Mouse (Mus musculus) cerebral cortex, adult 2 months (tissue): ENCODE measurements around the gene Erg28.

Experiments used
- WGBS: fragments of 180-500 bp; shearing (Covaris S2); methylation state at CpG from one replicate; pipeline ENCODE4 v1.1.7; 2018; 5-methylcytosine and 5-hydroxymethylcytosine counted together

The Erg28 gene

DNA sequence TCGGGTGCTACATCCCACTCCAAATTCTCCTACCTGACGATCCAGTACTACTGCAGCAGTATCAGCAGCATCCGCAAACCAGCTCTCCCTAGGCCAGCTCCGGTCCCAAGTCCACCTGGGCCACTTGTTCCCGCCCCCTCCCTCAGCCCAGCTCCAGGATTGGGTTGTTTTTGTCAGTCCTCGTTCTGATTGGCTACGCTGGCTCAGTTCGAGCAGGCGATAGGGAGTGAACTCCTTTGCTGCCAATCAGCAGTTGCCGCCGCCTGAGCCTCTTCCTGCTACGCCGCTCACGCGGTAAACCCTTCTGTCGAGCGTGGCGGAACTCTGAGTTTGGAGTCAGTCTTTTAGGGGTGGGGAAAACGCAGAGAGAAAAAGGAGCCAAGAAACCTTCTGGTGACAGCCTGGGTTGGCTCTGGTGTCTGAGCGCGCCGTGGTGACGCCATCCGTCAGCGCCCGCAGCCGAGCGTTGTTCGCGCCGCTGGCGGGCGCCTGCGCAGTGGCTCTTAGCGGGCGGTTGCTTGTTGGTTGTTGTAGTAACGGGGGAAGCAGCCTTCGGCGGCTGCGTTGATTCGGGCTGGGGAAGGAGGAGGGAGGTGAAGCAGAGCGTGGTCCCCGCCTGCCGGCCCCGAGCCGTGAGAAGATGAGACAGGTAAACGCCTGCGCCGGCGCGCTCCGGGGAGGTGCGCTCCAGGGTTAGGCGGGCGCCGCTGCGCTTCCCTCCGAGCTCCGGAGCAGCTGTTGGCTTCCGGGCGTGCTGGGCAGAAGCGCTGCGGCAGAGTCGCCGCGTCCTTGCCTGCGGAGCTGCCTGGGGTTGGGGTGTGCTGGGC is at the start of gene Erg28, which contains the start of gene Ttll5:
Gene Erg28, minus strand, starts transcription at position 113 of the 827 bp plus-strand sequence.
Gene Ttll5, plus strand, starts transcription at position 222 of the 827 bp plus-strand sequence.
- WGBS = under 1% methylated on average over 67 of the region's 67 CpGs

DNA sequence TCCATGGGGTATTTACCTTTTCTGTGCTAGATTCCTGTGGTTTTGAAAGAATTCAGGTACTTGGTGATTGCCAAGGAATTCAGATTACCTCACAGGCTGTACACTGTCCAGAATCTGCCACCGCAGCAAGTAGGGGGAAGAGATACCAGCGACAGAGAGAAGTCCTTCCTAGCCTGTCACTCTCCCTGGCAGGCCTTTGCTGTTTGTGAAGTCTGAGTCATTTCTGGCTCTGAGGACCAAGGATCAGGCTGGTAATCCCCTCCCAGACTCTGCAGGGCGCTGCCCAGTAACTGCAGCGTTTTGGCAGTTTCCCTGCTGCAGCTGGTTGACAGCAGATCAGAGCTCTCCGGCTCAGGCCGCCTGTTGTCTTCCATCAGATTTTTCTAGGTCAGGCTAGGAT is 45.1 kb upstream of the Erg28 start:
- WGBS = 51% methylated on average over 6 of the region's 6 CpGs

DNA sequence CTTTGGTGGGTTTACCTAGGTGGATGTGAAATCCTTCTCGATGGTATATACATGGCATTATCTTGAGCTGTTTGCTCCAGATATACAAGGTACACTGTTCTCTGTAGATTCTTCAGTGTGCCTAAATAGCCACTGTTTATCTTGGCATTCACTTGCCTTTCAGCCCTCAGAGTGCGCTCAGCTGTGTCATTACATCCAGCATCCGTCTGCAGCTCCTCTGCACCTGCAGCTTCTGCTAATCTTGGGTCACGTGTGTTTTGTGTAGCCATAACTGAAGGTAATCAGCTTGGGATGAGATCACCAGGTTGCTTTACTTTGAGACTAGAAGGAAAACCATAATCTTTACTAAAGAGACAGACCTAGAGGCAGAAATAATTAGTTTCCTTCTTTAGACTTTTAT is 42.3 kb upstream of the Erg28 start:
- WGBS = 76% methylated on average over 4 of the region's 4 CpGs

DNA sequence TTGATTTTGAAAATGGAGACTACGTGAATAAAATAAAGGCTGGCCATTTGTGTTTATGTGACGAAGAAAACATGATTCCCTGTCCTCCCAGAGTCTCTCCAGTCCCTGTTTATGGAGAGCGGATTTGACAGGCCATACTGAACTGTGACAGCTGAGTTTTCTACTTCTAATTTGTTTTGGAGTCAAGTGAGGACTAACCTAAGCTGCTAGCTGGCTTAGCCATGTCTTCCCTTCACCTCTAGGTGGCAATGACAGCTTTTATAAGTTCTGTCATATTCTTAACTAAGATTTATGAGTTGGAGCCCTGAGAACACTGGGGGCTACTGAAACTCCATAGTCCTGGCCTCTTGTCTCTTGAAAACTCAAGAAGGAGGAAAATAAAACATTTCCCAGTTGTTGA is 41.2 kb upstream of the Erg28 start:
- WGBS = 72% methylated on average over 3 of the region's 3 CpGs

DNA sequence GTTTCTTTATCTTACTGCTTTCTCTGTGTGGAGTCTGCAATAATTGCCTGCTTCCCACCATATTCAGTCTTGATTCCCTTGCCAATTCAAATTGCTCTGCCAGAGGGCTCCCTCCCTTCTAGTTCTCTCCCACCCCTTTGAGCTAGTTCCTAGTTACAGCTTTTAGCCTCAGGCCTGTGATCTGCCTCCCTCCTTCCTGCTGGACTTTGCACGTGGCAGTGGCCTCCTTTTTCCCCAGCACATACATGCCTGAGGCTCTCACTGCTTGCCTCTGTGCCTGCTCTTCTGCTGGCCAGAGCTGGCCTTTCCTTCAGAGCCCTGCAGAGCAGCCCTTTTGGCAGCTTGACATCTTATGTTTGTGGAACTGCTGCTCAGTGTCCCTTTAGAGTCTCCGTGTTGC is 38.2 kb upstream of the Erg28 start:
- WGBS = 38% methylated on average over 2 of the region's 2 CpGs

DNA sequence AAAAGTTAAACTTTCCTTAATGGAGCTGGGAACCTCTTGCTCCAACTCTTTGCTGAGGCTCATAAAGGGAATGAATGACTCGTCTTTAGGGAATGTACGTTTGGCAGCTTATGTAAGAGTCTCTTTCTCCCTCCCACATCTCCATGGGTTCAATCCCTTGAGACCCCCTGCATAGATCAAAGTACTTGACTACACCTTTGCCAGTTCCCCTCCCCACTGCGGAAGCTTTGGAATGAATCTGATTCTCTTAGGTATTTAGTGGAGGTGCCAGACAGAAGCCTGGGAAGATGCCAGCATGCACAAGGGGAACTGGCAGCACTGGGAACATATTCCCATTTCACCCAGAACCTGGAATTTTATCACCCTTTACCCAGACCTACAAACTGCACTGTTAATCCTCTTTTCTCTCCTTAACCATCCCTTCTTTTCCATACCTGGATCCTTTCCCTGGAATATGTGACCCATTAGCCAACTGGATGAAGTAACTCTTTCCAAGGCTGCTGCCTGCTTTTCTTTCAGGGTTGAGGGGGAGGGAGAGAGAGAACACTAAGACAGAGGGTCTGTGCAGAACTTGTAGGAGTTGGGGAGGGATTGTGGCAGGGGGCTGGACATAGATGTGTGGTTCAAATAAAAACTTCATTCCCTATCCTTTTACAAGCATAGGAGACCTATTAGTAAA is 35.3 kb upstream of the Erg28 start:
- WGBS = 46% methylated on average over 3 of the region's 3 CpGs

DNA sequence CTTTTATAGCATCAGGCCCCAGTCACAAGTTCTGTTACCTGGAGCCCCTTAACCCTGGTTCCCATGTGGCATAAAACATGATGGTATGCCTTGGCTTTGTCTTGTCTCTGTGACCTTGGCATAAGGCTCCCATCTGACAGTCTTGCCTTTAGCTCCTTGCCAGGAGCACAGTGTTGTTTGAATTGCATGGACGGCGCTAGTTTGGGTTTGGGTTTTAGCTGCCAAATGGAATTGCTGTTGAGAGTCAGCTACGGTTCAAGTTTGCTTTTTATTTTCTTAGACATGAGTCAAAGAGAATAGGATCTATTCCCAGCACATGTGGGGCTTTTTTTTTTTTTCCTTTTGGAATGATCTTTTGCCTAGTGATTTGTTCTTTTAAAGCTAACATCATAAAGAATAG is 34.8 kb upstream of the Erg28 start:
- 59% methylated on average over 3 of the region's 3 CpGs for WGBS

DNA sequence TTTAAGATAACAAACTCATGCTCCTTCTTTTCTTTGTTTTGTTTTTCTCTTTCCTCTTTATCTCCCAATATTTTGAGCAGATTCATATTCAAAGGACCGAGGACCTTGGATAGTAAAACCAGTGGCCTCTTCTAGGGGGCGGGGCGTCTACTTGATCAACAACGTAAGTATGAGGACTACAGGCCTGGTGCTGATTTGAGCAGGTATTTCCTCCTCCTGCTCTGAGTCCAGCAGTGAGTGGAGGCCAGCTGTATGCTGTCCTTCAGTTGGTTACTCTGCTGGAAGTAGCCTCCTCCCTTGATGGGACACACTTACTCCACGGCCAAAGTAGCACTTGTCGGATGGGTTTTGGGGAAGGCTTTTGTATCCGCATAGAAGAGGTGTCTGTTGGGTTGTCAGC is 33.0 kb upstream of the Erg28 start:
- 98% methylated on average over 7 of the region's 7 CpGs for WGBS

DNA sequence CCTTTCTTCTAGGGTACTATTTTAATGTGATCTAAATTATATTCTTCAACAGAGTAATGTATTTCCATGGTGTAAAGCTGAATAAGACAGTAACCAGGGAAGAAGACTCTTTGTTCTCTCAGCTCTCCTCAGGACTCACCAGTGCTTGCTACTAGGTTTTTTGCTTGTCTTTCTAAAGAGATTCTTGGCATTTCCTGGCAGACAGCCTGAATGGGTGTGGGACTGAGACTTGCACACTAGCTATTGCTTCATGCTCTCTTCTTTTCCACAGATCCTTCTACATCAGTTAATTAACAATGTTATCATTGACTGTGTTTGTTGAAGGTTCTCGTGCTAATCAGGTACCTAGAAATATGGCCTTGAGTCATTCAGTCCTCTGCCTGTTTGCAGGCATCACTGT is 29.9 kb upstream of the Erg28 start:
- 66% methylated on average over 1 of the region's 1 CpGs for WGBS

DNA sequence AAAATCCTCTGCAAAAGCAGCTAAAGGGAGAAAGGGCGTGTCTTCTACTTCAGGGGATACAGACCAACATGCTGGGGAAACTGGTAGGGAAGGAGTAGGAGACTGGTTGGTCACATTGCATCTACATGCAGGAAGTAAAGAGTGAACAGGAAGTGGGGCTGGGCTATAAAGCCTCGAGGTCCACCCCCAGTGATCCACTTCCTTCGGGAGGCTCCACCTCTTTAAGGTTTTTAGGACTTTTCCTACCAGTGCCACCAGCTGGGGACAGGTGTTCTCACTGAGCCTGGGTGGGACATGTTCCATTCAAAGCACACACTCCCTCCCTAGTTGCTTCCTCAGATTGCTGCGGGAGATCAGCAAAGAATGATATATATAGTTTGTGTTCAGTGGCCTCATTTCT is 29.5 kb upstream of the Erg28 start:
- WGBS = 79% methylated on average over 4 of the region's 4 CpGs

DNA sequence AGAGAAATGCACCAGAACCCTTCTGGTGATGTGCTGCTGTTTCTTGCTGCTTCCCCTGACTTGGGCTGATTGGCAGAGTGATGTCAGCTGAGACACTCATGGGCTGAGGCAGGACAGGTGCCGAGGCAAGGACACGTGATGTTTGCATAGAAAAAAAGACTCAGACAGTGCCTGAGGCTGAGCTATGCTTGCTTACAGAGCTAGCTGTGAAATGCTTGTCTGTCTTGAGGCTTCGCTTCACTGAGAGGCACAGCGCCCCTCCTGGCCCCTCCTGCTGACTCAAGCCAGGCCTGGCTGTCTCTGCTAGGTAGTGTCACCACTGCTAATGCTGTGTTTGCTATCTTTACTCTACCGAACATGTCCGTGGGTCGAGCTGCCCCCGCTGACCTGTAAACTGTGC is 26.3 kb upstream of the Erg28 start:
- 92% methylated on average over 8 of the region's 8 CpGs for WGBS

DNA sequence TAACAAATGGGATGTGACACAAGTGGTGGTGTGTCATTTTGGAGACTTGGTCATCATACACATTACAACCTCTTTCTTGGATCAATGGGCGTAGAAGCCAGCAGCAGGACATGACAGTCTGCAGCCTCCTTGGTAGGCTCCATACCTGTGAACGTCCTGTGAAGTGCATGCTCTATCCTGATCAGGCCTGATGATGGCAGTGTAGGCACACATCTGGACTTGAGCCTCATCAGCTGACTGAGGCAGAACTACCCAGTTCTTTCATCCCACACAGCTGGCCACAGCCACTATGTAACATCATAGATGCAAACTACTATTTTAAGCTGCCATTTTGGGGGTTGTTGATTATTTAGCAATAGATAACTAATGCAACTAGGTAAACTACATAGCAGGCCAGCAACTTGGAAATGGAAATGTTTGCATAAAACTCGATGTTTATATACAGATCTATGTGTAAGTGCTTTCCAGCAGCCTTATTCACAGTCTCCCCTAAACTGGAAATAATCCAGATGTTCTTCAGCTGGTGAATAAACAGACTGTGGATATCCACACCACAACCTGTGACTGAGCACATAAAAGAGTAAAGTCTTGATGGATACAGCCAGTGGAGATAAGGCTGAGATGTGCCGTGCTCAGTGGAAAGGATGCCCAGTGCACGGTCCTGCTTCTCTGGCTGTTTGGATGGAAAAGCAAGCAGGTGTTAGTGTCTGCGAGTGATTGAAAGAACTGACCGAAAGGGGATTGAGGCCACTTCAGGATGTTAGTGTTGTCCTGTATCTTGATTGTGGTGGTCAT is 24.0 kb upstream of the Erg28 start:
- WGBS = 78% methylated on average over 7 of the region's 7 CpGs

DNA sequence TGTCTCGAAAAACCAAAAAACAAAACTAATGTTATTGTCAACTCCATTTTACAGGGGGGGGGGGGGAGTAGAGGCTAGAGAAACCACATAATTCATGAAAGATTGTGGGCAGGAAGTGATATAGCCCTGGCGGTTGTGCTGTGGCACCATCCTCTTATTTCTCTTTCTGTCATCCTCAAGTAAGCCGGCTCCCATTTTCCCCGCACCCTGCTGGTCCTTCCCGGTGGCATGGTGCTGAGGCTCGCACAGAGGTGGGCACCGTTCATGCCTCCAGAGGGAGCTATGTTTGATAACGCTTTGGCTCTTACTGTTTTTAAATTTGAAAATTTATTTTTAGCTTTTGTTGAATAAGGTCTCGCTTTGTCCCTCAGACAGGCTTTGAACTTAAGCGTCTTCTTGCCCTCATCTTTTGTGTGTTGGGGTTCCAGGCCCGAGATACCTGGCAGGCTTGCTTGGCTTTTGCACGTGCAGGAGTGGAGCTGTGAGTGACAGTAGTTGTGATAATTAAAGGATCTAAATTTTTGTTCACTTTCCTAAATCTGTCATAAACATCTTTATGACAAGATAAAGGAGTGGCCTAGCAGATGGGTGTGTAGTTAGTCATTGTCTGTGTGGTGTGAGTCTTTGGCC is 15.1 kb upstream of the Erg28 start:
- 84% methylated on average over 12 of the region's 12 CpGs for WGBS

DNA sequence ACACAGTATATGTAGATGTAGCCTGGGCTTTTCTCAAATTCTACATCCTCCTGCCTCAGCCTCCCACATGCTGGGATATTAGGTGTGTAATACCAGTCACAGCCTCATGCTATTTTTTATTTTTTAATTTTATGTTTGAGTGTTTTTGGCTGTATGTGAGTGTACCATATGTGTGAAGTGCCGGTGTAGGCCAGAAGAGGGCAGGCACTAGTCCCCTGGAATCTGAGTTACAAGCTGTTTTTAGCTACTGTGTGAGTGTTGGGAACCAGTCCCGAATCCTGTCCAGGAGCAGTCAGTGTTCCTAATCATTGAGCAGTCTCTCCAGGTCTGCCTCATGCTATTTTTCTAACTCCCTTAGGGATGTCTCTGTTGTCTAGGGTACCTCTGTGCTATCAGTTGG is 13.4 kb upstream of the Erg28 start:
- WGBS = 78% methylated on average over 2 of the region's 2 CpGs

DNA sequence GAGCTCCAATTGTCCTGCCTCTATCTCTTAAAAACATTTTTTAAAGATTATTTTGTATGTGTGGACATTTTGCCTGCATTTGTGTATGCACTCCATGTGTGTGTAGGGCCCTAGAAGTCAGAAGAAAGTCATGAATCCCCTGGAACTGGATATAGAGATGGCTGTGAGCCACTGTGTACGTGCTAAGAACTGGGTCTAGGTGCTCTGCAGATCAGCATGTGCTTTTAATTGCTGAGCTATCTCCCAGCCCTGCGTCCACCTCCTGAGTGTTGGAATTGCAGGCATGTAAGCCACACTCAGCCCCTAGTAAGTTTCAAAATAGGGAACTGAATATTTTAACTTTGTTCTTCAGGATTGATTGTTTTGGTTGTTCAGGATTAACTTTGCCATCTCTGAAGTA is 10.2 kb upstream of the Erg28 start:
- WGBS = 88% methylated on average over 2 of the region's 2 CpGs

DNA sequence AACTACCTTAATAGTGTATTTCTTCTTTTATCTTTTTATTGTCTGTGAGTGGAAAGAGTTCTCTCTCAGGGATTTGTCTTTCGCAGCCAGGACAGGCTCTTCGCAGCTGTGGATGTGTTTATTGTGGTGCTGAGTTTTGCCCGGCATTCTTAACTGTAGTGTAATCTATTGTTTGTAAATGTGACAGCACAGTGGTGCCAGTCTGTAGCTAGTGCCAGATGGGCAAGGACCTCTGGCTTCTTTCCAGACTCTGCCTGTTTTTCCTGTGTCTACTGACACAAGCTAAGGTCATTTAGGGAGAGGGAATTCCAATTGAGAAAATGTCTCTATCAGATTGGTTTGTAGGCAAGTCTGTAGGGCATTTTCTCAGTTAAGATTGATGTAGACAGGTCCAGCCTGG is 6.3 kb upstream of the Erg28 start:
- WGBS = 66% methylated on average over 3 of the region's 3 CpGs

DNA sequence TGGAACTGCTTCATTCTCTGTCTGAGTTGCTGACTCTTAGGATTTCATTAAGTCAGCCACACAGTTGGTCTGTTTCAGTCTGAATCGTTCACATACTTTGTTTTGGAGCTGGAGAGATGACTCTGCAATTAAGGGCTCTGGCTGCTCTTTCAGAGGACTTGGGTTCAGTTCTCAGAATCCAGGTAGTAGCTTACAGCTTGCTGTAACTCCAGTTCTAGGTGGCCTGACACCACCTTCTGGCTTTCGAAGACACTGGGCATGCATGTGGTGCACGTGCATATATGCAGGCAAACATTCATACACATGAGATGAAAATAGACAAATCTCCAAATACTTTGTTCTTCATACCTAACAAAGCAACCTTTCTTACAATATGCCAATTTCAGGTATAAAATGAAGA is 5.5 kb upstream of the Erg28 start:
- WGBS = 88% methylated on average over 3 of the region's 3 CpGs

DNA sequence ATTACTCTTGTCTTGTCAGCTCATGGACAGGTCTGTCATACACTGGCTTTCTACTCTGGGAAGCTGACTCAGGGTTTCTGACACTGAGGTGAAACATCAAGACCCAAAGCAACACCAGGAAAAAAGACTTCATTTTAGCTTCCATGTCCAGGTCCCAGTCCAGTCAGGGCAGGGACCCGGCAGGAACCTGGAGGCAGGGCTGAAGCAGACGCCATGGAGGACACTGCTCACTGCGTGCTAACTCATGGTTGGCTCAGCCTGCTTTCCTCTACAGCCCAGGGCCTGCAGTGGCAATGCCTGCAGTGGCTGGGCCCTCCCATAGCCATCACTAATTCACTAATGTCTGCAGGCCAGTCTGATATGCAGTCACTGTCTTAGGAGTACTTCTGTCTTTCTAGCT is 4.5 kb upstream of the Erg28 start:
- WGBS = 94% methylated on average over 3 of the region's 3 CpGs

DNA sequence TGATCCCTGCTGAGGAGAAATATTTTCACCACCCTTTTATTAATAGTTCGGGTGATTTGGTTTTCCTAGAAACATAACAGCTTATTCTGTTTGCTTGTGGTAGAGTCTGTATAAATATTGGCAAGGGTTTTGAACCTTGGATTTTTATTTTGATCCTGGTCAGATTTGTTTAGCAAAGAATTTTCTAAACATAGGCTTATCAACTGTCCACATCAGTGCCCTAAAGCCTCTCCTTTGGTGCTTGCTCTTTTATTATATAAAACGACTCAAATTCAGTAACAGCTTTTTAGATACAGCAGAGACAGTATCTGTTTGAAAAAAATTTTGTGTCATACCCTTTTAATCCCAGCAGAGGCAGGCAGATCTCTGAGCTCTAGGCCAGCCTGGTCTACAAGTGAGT is 1.5 kb upstream of the Erg28 start:
- WGBS = 63% methylated on average over 2 of the region's 2 CpGs

DNA sequence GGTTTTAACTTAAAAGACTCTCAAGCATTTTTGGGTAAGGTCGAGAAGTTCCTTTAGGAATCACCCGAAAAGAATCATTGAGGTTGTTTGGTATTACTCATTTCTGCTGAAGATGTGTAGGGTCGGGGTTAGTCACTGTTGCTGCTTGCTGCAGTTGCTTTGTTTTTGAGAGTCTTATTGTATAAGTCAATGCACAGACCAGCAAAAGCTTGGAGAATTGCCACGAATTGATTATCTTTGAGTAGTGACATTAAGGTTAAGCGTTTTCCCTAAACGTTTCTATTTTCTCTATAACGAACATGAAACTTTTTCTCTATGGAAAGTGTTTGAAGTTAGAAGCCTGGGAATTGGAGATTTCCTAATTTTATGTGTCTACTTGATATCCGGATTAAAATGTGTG is 1.0 kb upstream of the Erg28 start:
- WGBS = 4% methylated on average over 8 of the region's 8 CpGs

DNA sequence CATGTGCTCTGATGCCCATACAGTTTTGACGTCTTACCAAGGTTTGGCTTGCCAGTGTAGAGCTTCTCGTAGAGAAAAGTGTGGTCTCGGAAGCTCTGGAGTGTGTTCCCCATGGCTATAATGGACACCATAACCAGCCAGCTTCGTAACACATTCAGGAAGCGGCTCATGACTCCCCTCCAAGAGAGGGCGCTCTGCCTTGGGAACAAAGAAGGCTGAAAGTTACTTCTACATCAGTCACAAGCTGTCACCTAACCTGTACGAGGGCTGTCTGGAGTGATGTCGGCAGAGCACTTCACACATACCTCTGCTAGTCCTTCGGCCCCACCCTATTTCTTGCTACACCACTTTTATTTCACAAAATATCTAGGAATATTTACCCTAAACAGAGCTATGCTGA is 2.3 kb downstream of the Erg28 start:
- 69% methylated on average over 9 of the region's 9 CpGs for WGBS

DNA sequence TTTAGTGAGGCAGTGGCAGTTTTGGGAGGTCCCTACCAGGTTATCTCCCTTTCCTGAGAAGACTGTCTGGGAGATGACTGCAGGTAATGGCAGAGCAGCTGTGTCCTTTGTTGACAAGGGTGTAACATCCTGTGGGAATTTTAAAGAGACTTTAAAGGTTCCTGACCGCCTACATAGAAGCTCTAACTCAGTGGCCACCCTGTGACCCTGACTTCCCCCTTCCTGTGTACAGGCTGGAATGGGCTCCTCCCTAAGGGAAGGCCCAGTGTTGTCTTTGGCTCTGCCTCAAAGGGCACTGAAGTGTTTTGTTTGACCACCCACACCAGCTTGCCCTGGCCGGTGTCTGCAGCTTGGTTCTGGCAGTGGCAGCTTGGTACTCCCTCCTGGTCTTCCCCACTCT is 10.8 kb downstream of the Erg28 start:
- WGBS = 64% methylated on average over 2 of the region's 2 CpGs
